Mouse (Mus musculus) small intestine, adult 2 months (tissue): ENCODE results near the gene Sipa1l1. TPM values are rescaled to one million over a fixed set of nuclear protein-coding genes. Genes with fewer than 3 reads are reported as not detected.

Source experiments
- H3K27ac ChIP-seq: fragments of 200-500 bp; 2 replicates; pipeline ENCODE4 v1.5.1; 2012; ENCODE audit warnings: low read depth, low read length, control low read depth, inconsistent platforms; ENCODE audit not compliant: insufficient read depth
- H3K27me3 ChIP-seq: fragments of 200-500 bp; 2 replicates; pipeline ENCODE4 v1.6.1; 2012; ENCODE audit warnings: mild to moderate bottlenecking, moderate library complexity, low read length, inconsistent platforms; ENCODE audit not compliant: control insufficient read depth, insufficient read depth
- H3K36me3 ChIP-seq: fragments of 200-500 bp; 2 replicates; pipeline ENCODE4 v1.6.1; 2012; ENCODE audit warnings: mild to moderate bottlenecking, low read length, control low read depth, inconsistent platforms; ENCODE audit not compliant: control insufficient read depth, insufficient read depth
- H3K4me1 ChIP-seq: fragments of 200-500 bp; 2 replicates; pipeline ENCODE4 v1.6.1; 2012; ENCODE audit warnings: low read length, inconsistent platforms, mixed read lengths; ENCODE audit not compliant: control insufficient read depth, insufficient read depth, insufficient read length
- H3K4me3 ChIP-seq: fragments of 200-500 bp; 2 replicates; pipeline ENCODE4 v1.5.1; 2012; ENCODE audit warnings: low read depth, mild to moderate bottlenecking, control low read depth, inconsistent platforms, low read length, moderate library complexity
- CTCF ChIP-seq: fragments of 200-500 bp; IDR thresholded peaks from 2 replicates; pipeline ENCODE4 v1.5.1; 2012; ENCODE audit warnings: low read depth, mild to moderate bottlenecking, control low read depth, inconsistent platforms, low read length, moderate library complexity, mixed read lengths; ENCODE audit not compliant: insufficient replicate concordance, insufficient read length; ENCODE audit errors: extremely low read depth
- POLR2A ChIP-seq: fragments of 200-500 bp; IDR thresholded peaks from 2 replicates; pipeline ENCODE4 v1.6.1; 2012; ENCODE audit warnings: low read depth, mild to moderate bottlenecking, control low read depth, inconsistent platforms, low read length, moderate library complexity
- WGBS: fragments of 180-500 bp; shearing (Covaris S2); methylation state at CpG from one replicate; pipeline ENCODE4 v1.1.7; 2018; 5-methylcytosine and 5-hydroxymethylcytosine counted together
- polyA plus RNA-seq: library from polyadenylated mRNA; depleted of rRNA; stranded (reverse); fragments of >200 nt; gene quantifications from 2 replicates; pipeline ENCODE4 v1.2.3, GENCODE M21; 2012

The Sipa1l1 gene
- polyA plus RNA-seq, 1 experiment = 13.4 TPM

GRCm38 (mm10) chr12:82145173-82145572, 23.9 kb upstream of the Sipa1l1 start:
- no peak overlapping the region for H3K27ac ChIP-seq
- TF ChIP-seq POLR2A (no peak), CTCF (no peak)
- H3K4me3 ChIP-seq = no peak overlapping the region
- H3K36me3 ChIP-seq = no peaks in the 10 kb centered on the region
- H3K4me1 ChIP-seq = peaks cover 5% of the 10 kb centered on the region; the same call in 1 of the 2 replicates
- H3K27me3 ChIP-seq = no peaks in the 10 kb centered on the region

- 91% methylated on average over 12 of the region's 12 CpGs for WGBS
- Histone ChIP-seq H3K27me3 (no peaks in the 10 kb centered on the region), H3K27ac (no peak overlapping the region), H3K36me3 (no peaks in the 10 kb centered on the region), H3K4me3 (no peak overlapping the region), H3K4me1 (peaks cover 5% of the 10 kb centered on the region; the same call in 1 of the 2 replicates)
- no peak for TF ChIP-seq CTCF
- no peak for TF ChIP-seq POLR2A
These were observed 22.0 kb upstream of the Sipa1l1 start for GRCm38 (mm10) chr12:82147021-82147693.

- Histone ChIP-seq H3K27ac (no peak overlapping the region), H3K4me1 (peaks cover 5% of the 10 kb centered on the region; the same call in 1 of the 2 replicates), H3K36me3 (no peaks in the 10 kb centered on the region), H3K27me3 (no peaks in the 10 kb centered on the region), H3K4me3 (no peak overlapping the region)
- WGBS = 86% methylated on average over 8 of the region's 8 CpGs
- TF ChIP-seq CTCF = no peak
- no peak for TF ChIP-seq POLR2A
These were observed 20.7 kb upstream of the Sipa1l1 start for GRCm38 (mm10) chr12:82148328-82148930.

GRCm38 (mm10) chr12:82151019-82151418, 18.1 kb upstream of the Sipa1l1 start:
- no peaks in the 10 kb centered on the region for H3K27me3 ChIP-seq
- TF ChIP-seq CTCF (no peak), POLR2A (no peak)
- no peak overlapping the region for H3K27ac ChIP-seq
- WGBS = 73% methylated on average over 2 of the region's 2 CpGs
- H3K36me3 ChIP-seq = no peaks in the 10 kb centered on the region
- no peaks in the 10 kb centered on the region for H3K4me1 ChIP-seq
- H3K4me3 ChIP-seq = no peak overlapping the region

- WGBS = 85% methylated on average over 4 of the region's 4 CpGs
- H3K4me3 ChIP-seq = no peak overlapping the region
- no peaks in the 10 kb centered on the region for H3K36me3 ChIP-seq
- no peak for TF ChIP-seq POLR2A
- no peak for TF ChIP-seq CTCF
- no peaks in the 10 kb centered on the region for H3K27me3 ChIP-seq
- no peaks in the 10 kb centered on the region for H3K4me1 ChIP-seq
- no peak overlapping the region for H3K27ac ChIP-seq
These were observed 14.6 kb upstream of the Sipa1l1 start for GRCm38 (mm10) chr12:82154527-82154926.

GRCm38 (mm10) chr12:82158516-82158915, 10.6 kb upstream of the Sipa1l1 start:
- Histone ChIP-seq H3K27me3 (no peaks in the 10 kb centered on the region), H3K4me1 (no peaks in the 10 kb centered on the region), H3K4me3 (no peak overlapping the region), H3K36me3 (no peaks in the 10 kb centered on the region), H3K27ac (no peak overlapping the region)
- WGBS = 94% methylated on average over 16 of the region's 16 CpGs
- TF ChIP-seq CTCF (no peak), POLR2A (no peak)

GRCm38 (mm10) chr12:82159372-82159771, 9.7 kb upstream of the Sipa1l1 start:
- Histone ChIP-seq H3K27me3 (no peaks in the 10 kb centered on the region), H3K4me1 (no peaks in the 10 kb centered on the region), H3K27ac (no peak overlapping the region), H3K4me3 (no peak overlapping the region), H3K36me3 (no peaks in the 10 kb centered on the region)
- 95% methylated on average over 3 of the region's 3 CpGs for WGBS
- TF ChIP-seq POLR2A (no peak), CTCF (no peak)
